Mouse (Mus musculus): ENCODE results near the gene Gm5617.
A peak's percentile ranks its signal among the peaks of the same experiment; 100 is the strongest.
"Not testable (repeated sequence)": the region's sequence is repeated elsewhere in the genome, so short reads cannot be mapped to it uniquely, and the experiment has no call there.

The Gm5617 gene

DNA sequence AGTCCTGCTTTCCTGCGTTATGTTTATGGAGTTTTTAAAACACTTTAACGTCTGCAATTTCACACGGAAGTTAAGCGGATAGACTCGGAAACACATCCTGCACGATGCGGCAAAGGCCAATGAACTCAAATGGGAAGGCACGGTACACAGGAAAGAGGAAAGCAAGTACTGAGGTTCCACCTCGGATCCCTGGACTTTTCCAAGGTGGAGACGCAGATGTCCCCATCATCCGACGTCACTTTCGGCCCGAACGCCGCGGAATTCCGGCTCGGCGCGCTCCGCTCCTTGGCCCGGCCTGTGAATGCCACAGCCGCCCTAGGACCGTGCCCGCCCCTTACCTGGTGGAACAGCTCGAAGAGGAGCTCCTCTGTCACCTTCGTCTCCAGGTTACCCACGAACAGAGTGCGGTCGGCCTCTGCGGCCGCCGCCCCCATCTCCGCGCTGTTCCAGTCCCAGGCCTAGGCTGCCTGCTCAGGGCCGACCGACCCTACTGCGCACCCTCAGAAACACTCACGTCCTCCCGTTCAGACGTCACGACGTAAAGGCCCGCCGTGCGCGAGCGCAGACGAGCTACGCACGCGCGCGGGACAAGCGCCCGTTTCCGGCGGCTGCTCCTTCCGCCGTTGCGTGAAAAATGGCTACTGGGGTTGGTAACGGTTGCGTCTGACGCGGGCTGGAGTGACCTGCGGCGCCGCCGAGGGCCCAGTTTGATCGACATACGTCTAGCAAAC lies at the start of gene Gm5617, which contains the start of gene Rbm7:
Gm5617 (plus strand) TSS at position 626 of the 731 bp plus-strand sequence.
Rbm7 (minus strand) TSS at position 483 of the 731 bp plus-strand sequence.
- DNase-seq (ENCODE audit: low spot score): peak; percentile 70

DNA sequence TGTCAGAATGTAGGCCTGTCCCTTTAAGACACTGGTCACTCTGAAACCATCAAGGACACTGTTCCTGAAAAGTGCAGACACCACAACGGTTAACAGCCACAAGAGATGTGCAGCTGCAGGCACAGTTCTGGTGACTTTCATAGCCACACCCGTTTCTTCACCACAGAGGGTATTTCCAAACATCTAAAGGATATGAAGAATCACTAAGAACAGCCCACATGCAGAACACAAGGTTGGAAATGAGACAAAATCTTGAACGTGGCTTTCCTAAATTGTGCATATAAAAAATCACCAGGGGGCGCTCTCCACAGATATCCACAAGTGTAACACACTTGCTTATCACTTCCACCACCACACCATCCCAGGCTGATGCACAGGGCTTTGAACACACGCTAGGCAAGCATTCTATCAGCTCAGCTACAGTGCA lies 47.4 kb upstream of the Gm5617 start:
- DNase-seq (ENCODE audit: low spot score): no peak

DNA sequence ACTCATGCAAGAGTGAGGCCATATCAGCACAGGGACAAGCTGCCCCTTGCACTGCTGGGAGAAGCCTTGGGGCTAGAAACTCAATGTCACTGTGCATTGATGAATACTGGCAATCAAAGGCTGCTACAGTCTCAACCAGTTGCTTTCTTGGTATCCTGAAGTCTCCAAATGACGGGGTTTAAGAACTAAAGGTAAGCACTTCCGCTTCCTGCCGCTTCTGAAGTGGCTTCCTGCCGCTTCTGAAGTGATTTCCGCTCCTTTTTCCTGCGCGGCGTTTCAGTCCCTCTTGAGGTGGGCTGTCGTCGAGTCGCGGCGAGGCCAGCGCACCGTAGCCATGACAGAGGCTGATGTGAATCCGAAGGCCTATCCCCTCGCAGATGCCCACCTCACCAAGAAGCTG lies 45.2 kb upstream of the Gm5617 start:
- DNase-seq (ENCODE audit: low spot score): no peak

DNA sequence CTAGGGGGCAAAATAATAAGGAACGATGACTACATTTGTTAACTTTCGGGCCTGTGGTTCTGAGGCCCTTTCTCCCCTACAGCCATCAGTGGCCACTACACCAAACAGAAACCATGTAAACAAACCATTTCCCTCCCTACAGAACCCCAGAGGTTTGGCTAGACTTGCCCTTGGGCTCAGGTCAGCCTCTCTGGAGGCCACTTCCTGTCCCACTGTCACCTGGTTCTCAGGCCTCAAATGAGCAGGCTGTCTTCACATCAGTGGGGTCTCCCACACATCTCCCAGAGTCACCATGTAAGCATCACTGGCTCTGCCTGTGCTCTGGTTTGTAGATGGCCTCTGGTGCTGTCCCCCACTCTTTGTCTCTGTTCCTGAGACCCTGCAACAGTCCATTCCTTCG lies 39.3 kb upstream of the Gm5617 start:
- DNase-seq (ENCODE audit: low spot score): no peak

DNA sequence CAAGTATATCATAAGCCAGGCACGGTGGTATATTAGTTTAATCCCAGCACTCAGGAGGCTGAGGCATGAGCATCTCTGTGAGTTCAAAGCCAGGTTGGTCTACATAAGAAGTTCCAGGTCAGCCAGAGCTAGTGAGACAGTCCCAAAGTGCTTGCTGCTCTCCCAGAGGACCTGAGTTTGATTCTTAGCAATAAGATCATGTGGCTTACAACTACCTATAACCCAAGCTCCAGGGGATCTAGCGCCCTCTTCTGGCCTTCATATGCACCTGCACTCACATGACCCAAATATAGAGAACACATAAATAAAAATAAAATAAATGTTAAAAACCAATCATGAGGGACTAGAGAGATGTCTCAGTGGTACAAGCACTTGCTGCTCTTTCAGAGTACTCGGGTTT lies 36.4 kb upstream of the Gm5617 start:
- DNase-seq (ENCODE audit: low spot score): no peak

DNA sequence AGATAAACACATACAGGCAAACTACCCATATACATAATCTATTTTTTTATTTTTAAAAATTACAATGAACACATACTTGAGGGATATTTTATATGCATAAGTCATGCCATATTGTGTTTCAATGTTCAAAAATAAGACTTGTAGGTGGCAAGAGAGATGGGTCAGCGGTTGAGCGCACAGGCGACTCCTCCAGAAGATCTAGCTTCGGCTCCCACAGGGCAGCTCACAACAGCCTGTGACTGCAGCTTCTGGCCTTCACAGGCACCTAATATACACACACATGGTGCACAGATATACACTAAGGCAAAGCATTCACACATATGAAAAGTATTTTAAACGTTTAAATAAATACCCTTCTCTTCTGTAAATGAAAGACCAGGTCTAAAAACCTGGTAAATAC lies 35.9 kb upstream of the Gm5617 start:
- no peak for DNase-seq (ENCODE audit: low spot score)

DNA sequence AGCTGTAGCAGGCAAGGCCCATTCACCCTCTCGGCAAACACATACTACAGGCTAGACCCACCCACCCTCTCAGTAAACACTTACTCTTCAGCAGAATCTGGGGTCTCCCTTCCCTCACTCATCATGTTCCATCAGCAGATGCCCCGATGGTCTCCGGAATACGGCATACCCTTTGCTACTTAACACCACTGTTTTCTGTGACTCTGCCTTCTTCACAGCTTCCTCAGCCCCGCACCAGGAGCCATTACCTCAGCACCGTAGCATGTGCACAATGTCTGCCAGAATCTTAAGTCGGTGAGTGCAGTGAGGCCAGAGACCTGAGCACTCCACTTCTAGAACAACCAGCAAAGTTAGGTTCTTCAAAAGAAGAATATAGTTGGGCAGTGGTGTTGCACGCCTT lies 34.5 kb upstream of the Gm5617 start:
- no peak for DNase-seq (ENCODE audit: low spot score)

DNA sequence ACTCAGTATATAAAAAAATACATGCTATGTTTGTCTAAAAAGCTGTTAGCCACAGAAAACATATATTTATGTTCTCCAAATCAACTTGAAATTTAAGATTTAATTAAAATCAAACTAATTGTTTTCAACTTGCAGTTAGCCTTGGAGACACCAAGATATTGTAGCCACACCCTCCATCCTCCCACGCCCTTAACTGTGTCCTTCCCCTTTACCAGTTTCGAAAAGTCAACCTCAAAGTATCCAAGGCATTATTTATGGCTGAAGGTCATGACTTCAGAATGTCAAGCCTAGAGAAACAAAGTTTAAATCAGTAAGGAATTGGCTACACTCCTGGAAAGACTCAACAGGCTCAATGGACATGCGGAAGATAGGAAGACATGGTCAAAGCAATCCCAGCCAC lies 33.7 kb upstream of the Gm5617 start:
- DNase-seq (ENCODE audit: low spot score): no peak

DNA sequence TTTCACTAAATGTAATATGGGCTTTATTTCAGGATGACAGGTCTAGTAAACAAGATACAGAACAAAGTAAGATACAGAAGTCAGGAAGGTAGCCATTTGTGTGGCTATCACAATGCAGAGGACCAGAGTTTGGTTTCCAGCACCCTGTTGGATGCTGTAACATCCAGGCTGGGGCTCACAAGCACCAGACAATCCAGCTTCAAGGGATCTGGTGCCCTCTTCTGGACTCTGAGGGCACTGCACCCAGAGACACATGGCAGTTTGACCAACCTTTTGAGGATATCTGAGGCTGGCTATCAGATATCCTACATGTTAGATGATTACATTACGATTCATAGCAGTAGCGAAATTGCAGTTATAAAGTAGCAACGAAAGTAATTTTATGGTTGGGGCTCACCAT lies 29.6 kb upstream of the Gm5617 start:
- no peak for DNase-seq (ENCODE audit: low spot score)

DNA sequence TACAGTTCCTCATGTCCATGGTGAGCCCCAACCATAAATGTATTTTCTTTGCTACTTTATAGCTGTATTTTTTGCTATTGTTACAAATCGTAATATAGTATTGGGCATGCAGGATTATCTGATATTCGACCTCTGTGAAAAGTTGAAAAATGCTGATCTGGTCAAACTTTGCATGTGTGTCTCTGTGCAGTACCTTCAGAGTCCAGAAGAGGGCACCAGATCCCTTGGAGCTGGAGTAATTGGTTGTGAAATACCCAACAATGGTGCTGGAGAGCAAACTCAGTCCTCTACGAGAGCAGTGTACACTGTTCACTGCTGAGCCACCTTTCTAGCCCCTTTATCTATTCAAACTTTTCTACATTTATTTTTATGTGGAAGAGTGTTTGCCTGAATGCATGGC lies 28.4 kb upstream of the Gm5617 start:
- no peak for DNase-seq (ENCODE audit: low spot score)

DNA sequence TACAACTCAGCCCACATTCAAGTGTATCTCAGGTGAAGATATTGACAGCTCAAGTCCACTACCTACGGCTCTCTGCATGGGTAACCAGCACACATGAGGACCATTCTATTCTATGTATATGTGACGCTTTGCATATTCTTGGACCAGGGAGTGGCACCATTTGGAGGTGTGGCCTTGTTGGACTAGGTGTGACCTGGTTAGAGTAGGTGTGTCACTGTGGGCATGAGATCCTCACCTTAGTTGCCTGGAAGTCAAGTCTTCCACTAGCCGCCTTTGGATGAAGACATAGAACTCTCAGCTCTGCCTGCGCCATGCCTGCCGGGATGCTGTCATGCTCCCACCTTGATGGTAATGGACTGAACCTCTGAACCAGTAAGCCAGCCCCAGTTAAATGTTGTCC lies 27.8 kb upstream of the Gm5617 start:
- DNase-seq (ENCODE audit: low spot score): not testable (repeated sequence)

DNA sequence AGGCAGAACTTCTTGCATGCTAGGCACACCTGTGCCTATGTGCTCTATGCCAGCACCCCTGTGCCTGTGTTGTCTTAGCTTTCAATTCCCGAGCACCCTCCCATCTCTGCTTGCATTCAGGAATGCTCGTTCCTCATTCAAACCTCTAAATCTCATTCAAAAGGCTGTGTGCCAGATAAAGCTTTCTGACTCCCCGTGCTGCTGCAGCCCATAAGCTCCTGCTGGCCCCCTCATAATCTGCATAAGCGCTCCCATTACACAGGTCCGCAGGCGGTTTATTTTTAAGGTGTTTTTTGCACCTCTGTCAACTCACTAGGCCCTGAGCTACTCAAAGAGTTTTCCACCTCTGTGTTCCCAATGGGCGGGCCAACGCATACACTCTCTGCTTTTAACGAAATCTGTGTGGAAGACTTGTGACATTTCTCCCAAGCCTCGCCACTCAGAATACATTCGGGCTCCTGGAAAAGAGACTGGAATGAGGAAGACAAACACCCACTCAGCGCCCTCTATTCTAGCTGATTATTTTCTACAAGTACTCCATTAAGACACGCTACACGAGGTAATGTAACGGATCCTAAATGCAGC lies 22.7 kb upstream of the Gm5617 start:
- no peak for DNase-seq (ENCODE audit: low spot score)

DNA sequence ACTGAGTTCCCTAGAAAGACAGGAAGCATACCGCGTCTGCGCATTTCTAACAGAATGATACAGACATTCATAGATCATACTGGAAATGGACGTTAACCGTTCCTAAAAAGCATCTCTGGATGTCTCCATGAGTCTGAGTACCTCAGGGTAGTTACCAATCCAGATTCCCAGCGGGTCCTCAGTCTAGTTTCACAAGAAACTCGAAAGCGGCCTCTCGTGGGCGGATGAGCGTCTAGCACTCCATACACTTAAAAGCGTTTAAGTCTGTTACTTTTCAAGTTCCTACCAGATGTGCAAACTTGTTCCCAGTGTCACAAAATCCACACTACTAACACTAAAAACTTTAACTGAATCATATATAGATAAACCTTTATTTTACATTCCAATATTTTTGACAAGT lies 22.1 kb upstream of the Gm5617 start:
- DNase-seq (ENCODE audit: low spot score): no peak

DNA sequence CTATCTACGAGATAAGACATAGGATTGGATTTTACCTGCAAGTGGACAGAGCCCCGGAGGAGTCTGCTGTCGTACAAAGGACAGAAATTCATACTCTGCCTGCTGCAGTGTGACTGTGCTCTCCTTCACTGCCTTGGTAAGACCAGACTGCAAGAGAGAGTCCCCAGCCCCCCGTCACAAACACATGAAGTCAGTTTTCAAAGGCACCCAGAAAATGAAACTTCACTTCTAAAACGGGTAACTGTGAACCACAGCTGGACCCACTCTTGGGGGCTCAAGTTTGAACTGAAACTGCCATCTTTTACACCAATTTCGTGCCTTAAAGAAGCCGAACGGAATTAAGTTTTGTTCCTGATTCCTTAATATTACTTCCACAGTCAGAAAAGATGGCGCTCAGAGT lies 20.9 kb upstream of the Gm5617 start:
- no peak for DNase-seq (ENCODE audit: low spot score)

DNA sequence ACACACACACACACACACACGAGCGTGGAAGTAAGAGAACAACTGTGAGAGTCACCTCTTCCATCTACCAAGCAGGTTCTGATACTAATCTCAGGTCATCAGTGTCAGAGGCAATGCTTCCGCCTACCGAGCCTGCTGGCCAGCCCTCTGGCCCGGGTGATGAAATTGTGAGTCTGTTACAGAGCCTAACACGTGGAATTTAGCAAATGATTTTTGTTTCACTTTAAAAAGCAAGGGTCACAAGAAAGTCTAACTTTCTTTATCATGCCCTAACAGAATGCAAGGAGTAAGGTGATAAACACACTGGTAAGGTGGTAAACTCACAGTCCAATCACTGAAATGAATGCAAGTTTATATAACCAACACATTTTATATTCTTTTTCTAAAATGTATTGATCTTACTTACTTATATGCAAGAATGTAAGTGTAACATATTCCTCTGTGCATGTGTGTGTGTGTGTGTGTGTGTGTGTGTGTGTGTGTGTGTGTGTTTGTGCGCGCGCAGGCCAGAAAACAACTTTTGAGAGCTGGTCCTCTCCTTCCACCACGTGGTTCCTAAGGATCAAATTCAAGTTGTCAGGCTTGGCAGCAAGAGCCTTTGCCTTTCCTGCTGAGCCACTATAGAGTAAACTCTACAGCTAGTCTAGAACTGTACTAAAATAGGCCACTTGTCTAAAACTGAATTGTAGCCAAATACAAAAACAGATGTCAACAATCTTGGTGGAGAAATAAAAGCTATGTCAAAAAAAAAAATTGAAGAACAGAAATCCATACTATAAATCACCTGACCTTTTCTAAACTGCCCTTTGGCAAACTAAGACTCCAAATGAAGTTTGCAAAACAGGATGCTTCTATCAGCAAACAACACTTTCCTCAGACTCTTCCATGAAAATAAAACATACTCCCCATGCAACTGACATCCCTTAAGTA lies 18.7 kb upstream of the Gm5617 start:
- no peak for DNase-seq (ENCODE audit: low spot score)

DNA sequence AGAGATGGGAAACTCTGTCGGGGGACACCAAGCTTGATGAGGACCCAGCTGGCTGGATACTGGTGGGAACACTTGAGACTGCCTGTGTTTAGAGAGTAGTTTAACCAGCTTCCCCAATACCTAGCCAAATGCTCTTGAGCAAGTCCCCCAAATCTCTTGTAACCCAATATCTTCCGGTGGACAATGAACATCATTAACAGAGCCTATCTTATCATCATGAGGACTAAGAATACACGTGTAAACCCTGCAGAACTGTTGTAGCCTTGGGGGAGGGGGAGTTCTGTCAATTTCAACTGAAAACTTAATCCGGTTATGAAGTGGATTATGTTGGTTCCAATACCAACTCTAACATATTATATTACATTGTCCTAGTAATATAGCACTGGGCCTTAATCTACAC lies 16.4 kb upstream of the Gm5617 start:
- DNase-seq (ENCODE audit: low spot score): no peak

DNA sequence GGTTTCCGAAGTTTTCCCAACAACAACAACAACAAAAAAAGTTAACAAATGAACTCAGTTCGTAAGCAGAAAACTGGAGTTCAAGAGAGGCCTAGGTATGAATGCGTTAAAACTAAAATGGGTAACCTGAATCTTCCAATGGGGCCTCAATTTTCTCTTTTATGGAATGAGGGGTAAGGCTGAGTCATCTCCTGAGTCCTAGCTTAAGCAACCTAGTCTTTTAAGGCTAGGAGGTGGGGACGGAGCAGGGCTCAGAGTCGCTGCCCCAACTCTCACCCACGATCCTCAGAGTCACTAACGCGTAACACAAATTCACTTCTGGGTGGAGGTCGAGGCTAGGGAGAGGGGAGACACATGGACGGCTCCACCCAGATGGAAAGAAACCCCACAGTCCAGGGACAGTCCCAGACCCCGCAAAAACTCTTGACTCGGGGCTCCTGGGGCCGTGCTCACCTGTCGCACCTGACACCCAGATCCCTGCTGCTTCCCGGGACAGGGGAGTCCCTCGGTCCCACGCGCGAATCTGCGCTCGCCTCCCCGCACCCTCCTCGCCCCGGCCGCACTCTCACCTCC lies 15.3 kb upstream of the Gm5617 start:
- DNase-seq (ENCODE audit: low spot score): no peak

DNA sequence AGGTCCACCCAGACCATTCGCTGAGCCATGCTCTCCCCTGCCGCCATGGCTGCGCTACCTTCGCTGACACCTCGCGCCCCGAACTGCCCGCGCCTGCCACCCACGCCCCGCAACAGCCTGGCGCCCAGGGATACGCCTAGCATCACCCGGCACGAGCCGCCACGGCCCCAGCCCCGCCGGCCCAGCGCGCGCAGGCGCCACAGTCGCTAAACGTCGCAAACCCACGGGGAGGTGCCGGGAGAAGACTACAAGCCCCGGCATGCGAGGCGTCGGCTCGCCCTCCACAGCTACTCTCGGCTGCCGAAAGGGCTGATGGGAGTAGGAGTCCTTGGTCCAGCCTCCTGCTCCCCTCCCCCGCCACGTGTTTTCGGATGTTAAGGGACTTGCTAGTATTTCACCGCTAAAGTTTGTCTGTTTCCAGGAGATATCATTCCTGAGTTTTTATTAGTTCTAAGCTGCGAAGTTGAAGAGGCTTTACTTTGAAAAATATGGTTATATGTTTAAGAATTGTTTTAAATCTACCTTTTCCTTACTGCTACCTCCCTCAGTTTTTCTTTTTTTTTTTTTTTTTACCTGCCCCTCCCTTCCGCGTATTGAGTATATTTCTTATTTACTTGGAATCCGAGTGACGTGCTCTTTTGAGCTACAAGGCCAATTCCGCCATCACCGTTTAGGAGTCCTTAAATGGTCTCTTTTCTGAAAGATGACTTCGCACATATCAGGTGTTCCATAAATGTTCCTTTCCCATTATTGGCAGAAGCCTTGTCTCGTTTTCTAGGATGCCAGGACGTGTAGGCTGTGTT lies 14.6 kb upstream of the Gm5617 start, which contains the start of gene Rexo2:
Rexo2 (minus strand) TSS at position 213 of the 803 bp plus-strand sequence.
- DNase-seq (ENCODE audit: low spot score): peak; percentile 73

DNA sequence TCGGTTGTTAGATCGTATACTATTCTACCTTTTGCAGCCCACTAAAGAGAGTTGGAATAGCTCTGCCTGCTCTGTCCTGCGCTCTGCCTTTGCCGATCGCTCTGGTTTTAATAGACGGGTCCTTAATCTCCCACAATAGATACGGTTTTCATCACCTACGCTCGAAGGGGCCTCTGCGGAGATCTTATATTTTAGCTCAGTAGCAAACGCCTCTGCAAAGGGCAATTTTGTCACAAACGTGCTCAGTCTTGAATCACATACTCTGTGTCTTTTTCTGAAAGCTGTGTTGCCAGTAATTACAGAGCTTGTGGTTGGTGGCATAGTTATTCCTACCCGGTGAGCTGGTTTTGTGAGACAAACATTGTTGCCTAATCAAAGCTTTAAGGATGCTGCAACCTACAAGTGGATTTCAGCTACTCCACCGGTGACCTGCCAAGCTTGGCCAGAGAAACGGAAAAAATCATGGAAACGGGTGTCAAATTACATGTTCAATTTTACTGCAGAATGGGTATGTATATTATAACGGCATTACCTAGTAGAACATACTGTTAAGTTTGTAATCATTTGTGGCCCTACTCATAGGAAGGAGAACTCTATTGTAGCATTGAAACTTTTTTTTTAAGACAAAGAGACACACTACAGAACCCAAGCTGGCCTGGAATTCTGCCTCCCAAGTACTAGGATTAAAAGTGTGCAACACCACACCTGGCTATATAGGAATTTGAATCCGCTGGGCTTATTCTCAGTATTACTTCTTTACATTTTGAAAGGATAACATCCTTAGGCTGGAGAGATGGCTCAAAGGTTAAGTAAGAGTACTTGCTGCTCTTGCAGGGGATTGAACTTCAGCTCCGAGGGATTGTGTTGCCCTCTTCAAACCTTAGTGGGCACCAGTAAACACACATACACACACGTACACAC lies 13.8 kb upstream of the Gm5617 start:
- no peak for DNase-seq (ENCODE audit: low spot score)

DNA sequence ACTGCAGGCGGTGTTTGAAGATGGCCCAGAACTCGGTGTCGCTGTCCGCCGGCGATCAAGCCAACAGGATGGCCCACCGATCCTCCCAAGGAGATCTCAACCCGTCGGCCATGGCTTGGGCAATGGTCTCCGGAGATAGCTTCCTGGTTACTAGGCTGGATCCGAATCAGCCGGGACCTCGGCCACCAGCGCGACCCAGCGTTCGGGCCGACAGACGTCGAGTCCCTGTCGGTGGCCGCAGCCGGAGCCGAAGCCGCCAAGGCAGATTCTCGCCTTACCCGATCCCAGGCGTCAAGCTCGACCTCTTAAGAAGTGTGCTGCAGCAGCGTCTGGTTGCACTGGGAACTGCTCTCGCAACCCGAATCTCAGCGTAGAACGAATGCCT lies 298 bp downstream of the Gm5617 start:
- no peak for DNase-seq (ENCODE audit: low spot score)

Measured in urinary bladder, postnatal 10 days (tissue).